Mouse (Mus musculus) gastrocnemius, adult 8-10 months (tissue): ENCODE measurements around the gene Wnt3a. TPM values are rescaled to one million over a fixed set of nuclear protein-coding genes. Genes with fewer than 3 reads are reported as not detected.
A peak's percentile ranks its signal among the peaks of the same experiment; 100 is the strongest.
"Not testable (repeated sequence)": the region's sequence is repeated elsewhere in the genome, so short reads cannot be mapped to it uniquely, and the experiment has no call there.

Source experiments
- DNase-seq, 2 experiments: peaks; one replicate each; pipeline ENCODE4 v3.0.0; 2022; ENCODE audit warnings: low spot score in 2 of 2
- microRNA-seq: library from miRNA; unstranded; fragments of <30 nt; microRNA quantifications from one replicate; pipeline ENCODE4 v1.2.0, GENCODE M21; 2022
- total RNA-seq, 4 experiments: library from RNA; stranded (reverse); gene quantifications; 2 replicates each; pipeline ENCODE4 v1.2.4; 2022

The Wnt3a gene
- total RNA-seq, 4 experiments from 2014 or later, result not detected

GRCm38 (mm10) chr11:59222306-59222705 is 68.2 kb downstream of the Wnt3a start:
- DNase-seq, result no peak

GRCm38 (mm10) chr11:59221604-59222003 is 68.9 kb downstream of the Wnt3a start:
- DNase-seq, result no peak

GRCm38 (mm10) chr11:59219064-59219463 is 71.5 kb downstream of the Wnt3a start:
- DNase-seq, result no peak

GRCm38 (mm10) chr11:59218389-59218998 is 72.1 kb downstream of the Wnt3a start:
- no peak for DNase-seq

GRCm38 (mm10) chr11:59216955-59217354 is 73.6 kb downstream of the Wnt3a start:
- DNase-seq, result no peak

GRCm38 (mm10) chr11:59212892-59213494 is 77.6 kb downstream of the Wnt3a start:
- no peak for DNase-seq

- DNase-seq, result not testable (repeated sequence)
Observed at GRCm38 (mm10) chr11:59212320-59212719, 78.2 kb downstream of the Wnt3a start.

- DNase-seq, result not testable (repeated sequence)
Observed at GRCm38 (mm10) chr11:59211561-59211960, 79.0 kb downstream of the Wnt3a start.

- DNase-seq, result no peak
Observed at GRCm38 (mm10) chr11:59210020-59210419, 80.5 kb downstream of the Wnt3a start.

- no peak for DNase-seq
Observed at GRCm38 (mm10) chr11:59209580-59209979, 81.0 kb downstream of the Wnt3a start.

- peak in 1 of 2 experiments; percentile 24 for DNase-seq
Observed at GRCm38 (mm10) chr11:59209003-59209441, 81.5 kb downstream of the Wnt3a start.

- peak; percentile 80 to 88 for DNase-seq
Observed at GRCm38 (mm10) chr11:59208153-59208831, 82.3 kb downstream of the Wnt3a start, which contains the start of gene 2310033P09Rik. Gene 2310033P09Rik, plus strand, starts transcription at chr11:59208321.

- peak; percentile 83 to 90 for DNase-seq
Observed at GRCm38 (mm10) chr11:59202081-59202995, 88.2 kb downstream of the Wnt3a start, which contains the start of gene Mrpl55. Gene Mrpl55, plus strand, starts transcription at chr11:59202486.

- DNase-seq, result no peak
Observed at GRCm38 (mm10) chr11:59201216-59202002, 89.1 kb downstream of the Wnt3a start.

Small RNA genes within 50 kb of the gene (microRNA-seq; reads per million reads assigned to microRNA genes)
- not detected for gene Gm24756

Other genes starting within 250 kb of the Wnt3a start
- 1,000 to 10,000 TPM; 2,003 to 2,639 (median 2,223) TPM for gene Obscn, start 154.3 kb downstream of the Wnt3a start, total RNA-seq
- gene Iba57, start 127.0 kb downstream of the Wnt3a start, total RNA-seq, result 1 to 10 TPM; 6.1 to 7.4 (median 7.0) TPM
- under 1 TPM in 1 of 4 experiments, not detected in 3; 0.16 TPM for gene Gjc2, start 107.5 kb downstream of the Wnt3a start, total RNA-seq
- 10 to 100 TPM; 36.2 to 43.1 (median 36.8) TPM for gene Guk1, start 98.5 kb downstream of the Wnt3a start, total RNA-seq
- gene Mrpl55, start 88.3 kb downstream of the Wnt3a start, total RNA-seq, result 10 to 100 TPM; 51.9 to 58.6 (median 56.0) TPM
- 1 to 10 TPM; 1.9 to 3.1 (median 2.5) TPM for gene 2310033P09Rik, start 82.4 kb downstream of the Wnt3a start, total RNA-seq
- gene Arf1, start 62.5 kb downstream of the Wnt3a start, total RNA-seq, result 100 to 1,000 TPM; 244 to 252 (median 245) TPM
- 10 to 100 TPM in 1 of 4 experiments, 1 to 10 TPM in 3; 8.9 to 13.2 (median 9.5) TPM for gene Wnt9a, start 16.2 kb upstream of the Wnt3a start, total RNA-seq
- gene Prss38, start 84.9 kb upstream of the Wnt3a start, total RNA-seq, result not detected
- gene Jmjd4, start 159.3 kb upstream of the Wnt3a start, total RNA-seq, result 10 to 100 TPM in 2 of 4 experiments, 1 to 10 TPM in 2; 8.5 to 10.7 (median 9.6) TPM
- 10 to 100 TPM; 22.8 to 26.9 (median 26.3) TPM for gene Snap47, start 160.4 kb upstream of the Wnt3a start, total RNA-seq
- gene Zfp867, start 181.7 kb upstream of the Wnt3a start, total RNA-seq, result 1 to 10 TPM; 2.6 to 2.9 (median 2.8) TPM
- gene Zkscan17, start 236.0 kb upstream of the Wnt3a start, total RNA-seq, result 10 to 100 TPM; 16.0 to 18.5 (median 16.9) TPM